ENCODE assay signal across 8 mouse cellular contexts in genomic region chr4:48542351-48542750, GRCm38 (mm10). TPM values are rescaled to one million over a fixed set of nuclear protein-coding genes. Genes with fewer than 3 reads are reported as not detected.
DNase-seq lines count a peak whose midpoint lies in the region; ATAC-seq lines count a peak whose summit lies in the region.

No protein-coding gene starts in this region.

- ATAC-seq in kidney, embryonic 15.5 days (replicated peaks; ENCODE audit: low FRiP score), result no peak
- ATAC-seq in hindbrain, embryonic 13.5 days (ENCODE audit: low FRiP score), result no peak
- no peak for ATAC-seq in neural tube, embryonic 13.5 days (ENCODE audit: low read depth)
- ATAC-seq in activated CD4-positive, CD25-positive, alpha-beta regulatory T cell, adult 4 months, result no peak

- no peaks in the 10 kb centered on the region for H3K27me3 ChIP-seq in kidney, embryonic 15.5 days
- H3K27me3 ChIP-seq in embryonic facial prominence, embryonic 10.5 days (replicated peaks; ENCODE audit: low read depth, poor library complexity, severe bottlenecking), result no peaks in the 10 kb centered on the region
- H3K27me3 ChIP-seq in hindbrain, embryonic 13.5 days, result no peaks in the 10 kb centered on the region
- H3K27me3 ChIP-seq in neural tube, embryonic 13.5 days, result no peaks in the 10 kb centered on the region

- no peak for DNase-seq in kidney, adult 18-20 months
- no peak for DNase-seq in embryonic facial prominence, embryonic 10.5 days (ENCODE audit: low spot score)
- DNase-seq in B cell, adult 2 months, result no peak
- DNase-seq in cerebellum, adult 18-20 months, result no peak

- H3K36me3 ChIP-seq in kidney, embryonic 15.5 days, result no peaks in the 10 kb centered on the region
- H3K36me3 ChIP-seq in embryonic facial prominence, embryonic 10.5 days (replicated peaks), result peaks cover 5% of the 10 kb centered on the region; the same call in 1 of the 2 replicates
- no peaks in the 10 kb centered on the region for H3K36me3 ChIP-seq in hindbrain, embryonic 13.5 days
- no peaks in the 10 kb centered on the region for H3K36me3 ChIP-seq in neural tube, embryonic 13.5 days

- WGBS in kidney, embryonic 15.5 days, result 25% methylated on average over 5 of the region's 5 CpGs
- 43% methylated on average over 5 of the region's 5 CpGs for WGBS in embryonic facial prominence, embryonic 10.5 days
- 25% methylated on average over 5 of the region's 5 CpGs for WGBS in hindbrain, embryonic 13.5 days
- WGBS in neural tube, embryonic 13.5 days, result 37% methylated on average over 5 of the region's 5 CpGs

- H3K4me1 ChIP-seq in kidney, embryonic 15.5 days, result peaks cover 56% of the 10 kb centered on the region
- H3K4me1 ChIP-seq in embryonic facial prominence, embryonic 10.5 days, result peaks cover 72% of the 10 kb centered on the region
- peaks cover 69% of the 10 kb centered on the region for H3K4me1 ChIP-seq in hindbrain, embryonic 13.5 days (replicated peaks)
- peaks cover 70% of the 10 kb centered on the region for H3K4me1 ChIP-seq in neural tube, embryonic 13.5 days (replicated peaks)

- peak overlapping the region; percentile 70; the same call in 1 of the 2 replicates for H3K4me3 ChIP-seq in kidney, embryonic 15.5 days (replicated peaks)
- H3K4me3 ChIP-seq in embryonic facial prominence, embryonic 10.5 days, result peak overlapping the region; percentile 88
- H3K4me3 ChIP-seq in hindbrain, embryonic 13.5 days, result peak overlapping the region; percentile 79
- H3K4me3 ChIP-seq in neural tube, embryonic 13.5 days, result peak overlapping the region; percentile 86

- peak overlapping the region; percentile 81 for H3K4me2 ChIP-seq in kidney, embryonic 15.5 days
- H3K4me2 ChIP-seq in hindbrain, embryonic 13.5 days, result peak overlapping the region; percentile 69
- H3K4me2 ChIP-seq in neural tube, embryonic 13.5 days, result peak overlapping the region; percentile 76

- peak overlapping the region; percentile 93; the same call in 1 of the 2 replicates for H3K27ac ChIP-seq in kidney, embryonic 15.5 days
- peak overlapping the region; percentile 99; the same call in 1 of the 2 replicates for H3K27ac ChIP-seq in embryonic facial prominence, embryonic 10.5 days (replicated peaks)
- H3K27ac ChIP-seq in hindbrain, embryonic 13.5 days, result no peak overlapping the region
- H3K27ac ChIP-seq in neural tube, embryonic 13.5 days (replicated peaks), result no peak overlapping the region

- peak overlapping the region; percentile 88; the same call in 1 of the 2 replicates for H3K9ac ChIP-seq in kidney, embryonic 15.5 days
- peak overlapping the region; percentile 99 for H3K9ac ChIP-seq in hindbrain, embryonic 13.5 days
- H3K9ac ChIP-seq in neural tube, embryonic 13.5 days, result peak overlapping the region; percentile 98

- no peaks in the 10 kb centered on the region for H3K9me3 ChIP-seq in kidney, embryonic 15.5 days (replicated peaks)
- no peaks in the 10 kb centered on the region for H3K9me3 ChIP-seq in embryonic facial prominence, embryonic 10.5 days
- H3K9me3 ChIP-seq in hindbrain, embryonic 13.5 days, result no peaks in the 10 kb centered on the region
- no peaks in the 10 kb centered on the region for H3K9me3 ChIP-seq in neural tube, embryonic 13.5 days

RNA-seq across cellular contexts. Expression of gene Msantd3, which starts 2.6 kb away (rescaled TPM):
- 31.9 and 33.4 TPM in 2 replicates for polyA plus RNA-seq in kidney, embryonic 15.5 days (2015; fragmentation: Nextera tagmentation; extraction: Ambion mirVana)
- polyA plus RNA-seq in embryonic facial prominence, embryonic 10.5 days (2016; fragmentation: Nextera tagmentation; extraction: Ambion mirVana), result 53.9 and 60.7 TPM in 2 replicates
- polyA plus RNA-seq in hindbrain, embryonic 13.5 days (2015; fragmentation: Nextera tagmentation; extraction: Ambion mirVana), result 33.4 and 39.0 TPM in 2 replicates
- polyA plus RNA-seq in neural tube, embryonic 13.5 days (2015; fragmentation: Nextera tagmentation; extraction: Ambion mirVana), result 36.2 and 43.9 TPM in 2 replicates
- polyA plus RNA-seq in activated CD4-positive, CD25-positive, alpha-beta regulatory T cell, adult 4 months (2017; shearing (Covaris generic)), result not detected

RNA-seq across cellular contexts. Expression of gene Tmeff1, which starts 42.6 kb away (rescaled TPM):
- polyA plus RNA-seq in kidney, embryonic 15.5 days (2015; fragmentation: Nextera tagmentation; extraction: Ambion mirVana), result 53.8 and 57.1 TPM in 2 replicates
- polyA plus RNA-seq in embryonic facial prominence, embryonic 10.5 days (2016; fragmentation: Nextera tagmentation; extraction: Ambion mirVana), result 110 and 112 TPM in 2 replicates
- 247 and 272 TPM in 2 replicates for polyA plus RNA-seq in hindbrain, embryonic 13.5 days (2015; fragmentation: Nextera tagmentation; extraction: Ambion mirVana)
- 315 and 322 TPM in 2 replicates for polyA plus RNA-seq in neural tube, embryonic 13.5 days (2015; fragmentation: Nextera tagmentation; extraction: Ambion mirVana)
- polyA plus RNA-seq in activated CD4-positive, CD25-positive, alpha-beta regulatory T cell, adult 4 months (2017; shearing (Covaris generic)), result not detected

Comparison
In these comparisons a context has a peak if more than half of its experiments do, and no peak if none do; other contexts are left out.
1. H3K27ac ChIP-seq: peak in kidney, embryonic 15.5 days (single experiment) and embryonic facial prominence, embryonic 10.5 days (single experiment); none in hindbrain, embryonic 13.5 days (single experiment) and neural tube, embryonic 13.5 days (single experiment).
2. RNA of gene Msantd3, which starts 2.6 kb away (polyA plus RNA-seq): 53.9 to 60.7 TPM in embryonic facial prominence, embryonic 10.5 days, 33.4 to 39.0 TPM in hindbrain, embryonic 13.5 days, 36.2 to 43.9 TPM in neural tube, embryonic 13.5 days and 31.9 to 33.4 TPM in kidney, embryonic 15.5 days; not detected in activated CD4-positive, CD25-positive, alpha-beta regulatory T cell, adult 4 months; every median in the first group is over 10 times any median in the second.
3. RNA of gene Tmeff1, which starts 42.6 kb away (polyA plus RNA-seq): 315 to 322 TPM in neural tube, embryonic 13.5 days, 247 to 272 TPM in hindbrain, embryonic 13.5 days, 110 to 112 TPM in embryonic facial prominence, embryonic 10.5 days and 53.8 to 57.1 TPM in kidney, embryonic 15.5 days; not detected in activated CD4-positive, CD25-positive, alpha-beta regulatory T cell, adult 4 months; every median in the first group is over 10 times any median in the second.
4. Peak in every context shown above with its lines, with median percentiles within 50 percentile points of each other: H3K4me2 ChIP-seq, H3K4me3 ChIP-seq and H3K9ac ChIP-seq.